9 mouse cellular contexts compared by ENCODE assay signal in genomic region chrX:11614237-11614636, GRCm38 (mm10).
DNase-seq lines count a peak whose midpoint lies in the region; ATAC-seq and TF ChIP-seq lines count a peak whose summit lies in the region.
"Had no signal": no experiment of that assay in that cellular context is flagged by ENCODE, and none has a peak within 500 bp of the region (broad histone marks: within the 10 kb centered on the region; RNA-seq: fewer than 3 reads in every experiment).

No protein-coding gene starts in this region.

- WGBS in midbrain, embryonic 13.5 days: 47% methylated on average over 8 of the region's 8 CpGs
- WGBS in midbrain, embryonic 11.5 days: 65% methylated on average over 8 of the region's 8 CpGs
- WGBS in heart, embryonic 14.5 days: 31% methylated on average over 8 of the region's 8 CpGs
- WGBS in lung, postnatal 0 days: 26% methylated on average over 8 of the region's 8 CpGs

- peak; percentile 65; the same call in 1 of the 2 replicates for ATAC-seq in midbrain, embryonic 13.5 days
- ATAC-seq in midbrain, embryonic 11.5 days (ENCODE audit: low FRiP score): no peak
- no peak for ATAC-seq in heart, embryonic 14.5 days (ENCODE audit: insufficient number of reproducible peaks, insufficient read depth, low FRiP score, low read depth)
- no peak; the same call in 1 of the 2 replicates for ATAC-seq in lung, postnatal 0 days

- no peak overlapping the region for H3K4me3 ChIP-seq in midbrain, embryonic 13.5 days (replicated peaks)
- no peak overlapping the region for H3K4me3 ChIP-seq in midbrain, embryonic 11.5 days (ENCODE audit: low read depth, low read length)
- no peak overlapping the region for H3K4me3 ChIP-seq in heart, embryonic 14.5 days (ENCODE audit: control insufficient read depth in 1 of 2, insufficient read depth in 1 of 2, low read depth in 1 of 2, low read length in 2 of 2)
- H3K4me3 ChIP-seq in lung, postnatal 0 days (ENCODE audit: low read depth, low read length): no peak overlapping the region

- no peaks in the 10 kb centered on the region for H3K4me1 ChIP-seq in midbrain, embryonic 13.5 days (replicated peaks)
- no peaks in the 10 kb centered on the region for H3K4me1 ChIP-seq in midbrain, embryonic 11.5 days (ENCODE audit: control insufficient read depth, insufficient read depth, low read length)
- H3K4me1 ChIP-seq in heart, embryonic 14.5 days (ENCODE audit: control insufficient read depth in 2 of 2, insufficient read depth in 2 of 2, low read length in 2 of 2): peaks cover 0 to 3% of the 10 kb centered on the region in 2 experiments; a peak in 2 of 4 replicates
- no peaks in the 10 kb centered on the region for H3K4me1 ChIP-seq in lung, postnatal 0 days (ENCODE audit: insufficient read depth, low read depth, low read length)

- peak; percentile 26 to 53 for DNase-seq in cerebellum, postnatal 14 days
- no peak for DNase-seq in cerebellum, adult 9-11 months
- no peak for DNase-seq in midbrain, embryonic 11.5 days (ENCODE audit: low spot score, missing footprints)
- DNase-seq in lung, postnatal 0 days (ENCODE audit: low spot score): peak; percentile 25
- DNase-seq in spleen, postnatal 14 days (ENCODE audit: low spot score in 2 of 2): no peak
- no peak for DNase-seq in cerebellum, adult 11-12 months
- DNase-seq: B cell, adult 2 months had no signal

- no peak overlapping the region for H3K9ac ChIP-seq in midbrain, embryonic 13.5 days (replicated peaks)
- no peak overlapping the region for H3K9ac ChIP-seq in midbrain, embryonic 11.5 days (ENCODE audit: low read length)
- no peak overlapping the region for H3K9ac ChIP-seq in heart, embryonic 14.5 days (ENCODE audit: low read length)
- no peak overlapping the region for H3K9ac ChIP-seq in lung, postnatal 0 days (replicated peaks; ENCODE audit: low read depth)

- no peaks in the 10 kb centered on the region for H3K36me3 ChIP-seq in midbrain, embryonic 13.5 days
- H3K36me3 ChIP-seq in midbrain, embryonic 11.5 days (ENCODE audit: control insufficient read depth, insufficient read depth, low read length): no peaks in the 10 kb centered on the region
- no peaks in the 10 kb centered on the region for H3K36me3 ChIP-seq in heart, embryonic 14.5 days (ENCODE audit: control insufficient read depth, insufficient read depth, low read length)
- H3K36me3 ChIP-seq in lung, postnatal 0 days (ENCODE audit: insufficient read depth, low read length): no peaks in the 10 kb centered on the region

- no peak for TF ChIP-seq EP300 in lung, postnatal 0 days (IDR thresholded peaks at IDR 0.05)

- no peak overlapping the region for H3K4me2 ChIP-seq in midbrain, embryonic 13.5 days (replicated peaks)
- no peak overlapping the region for H3K4me2 ChIP-seq in midbrain, embryonic 11.5 days
- H3K4me2 ChIP-seq in heart, embryonic 14.5 days (ENCODE audit: low read length): 0 out of 2 replicates have a peak overlapping the region, but pooled peaks have one; percentile 16
- H3K4me2 ChIP-seq in lung, postnatal 0 days (replicated peaks; ENCODE audit: low read depth, low read length): no peak overlapping the region

- H3K27me3 ChIP-seq in midbrain, embryonic 13.5 days: no peaks in the 10 kb centered on the region
- no peaks in the 10 kb centered on the region; the same call in 1 of the 2 replicates for H3K27me3 ChIP-seq in midbrain, embryonic 11.5 days (ENCODE audit: control insufficient read depth, insufficient read depth, low read length)
- H3K27me3 ChIP-seq in heart, embryonic 14.5 days (ENCODE audit: control insufficient read depth, insufficient read depth, low read length): no peaks in the 10 kb centered on the region
- no peaks in the 10 kb centered on the region for H3K27me3 ChIP-seq in lung, postnatal 0 days (replicated peaks; ENCODE audit: insufficient read depth, low read length)

- no peak for TF ChIP-seq CTCF in lung, postnatal 0 days (IDR thresholded peaks at IDR 0.05)

- H3K9me3 ChIP-seq in midbrain, embryonic 13.5 days: no peaks in the 10 kb centered on the region
- H3K9me3 ChIP-seq in midbrain, embryonic 11.5 days (ENCODE audit: control insufficient read depth, low read length): no peaks in the 10 kb centered on the region
- H3K9me3 ChIP-seq in heart, embryonic 14.5 days (ENCODE audit: control insufficient read depth, low read length): no peaks in the 10 kb centered on the region
- H3K9me3 ChIP-seq in lung, postnatal 0 days (ENCODE audit: low read length): no peaks in the 10 kb centered on the region

- H3K27ac ChIP-seq in midbrain, embryonic 13.5 days: no peak overlapping the region
- no peak overlapping the region for H3K27ac ChIP-seq in midbrain, embryonic 11.5 days (ENCODE audit: low read depth, low read length)
- H3K27ac ChIP-seq in heart, embryonic 14.5 days (replicated peaks in 1 of 2; ENCODE audit: control insufficient read depth in 1 of 2, insufficient read depth in 1 of 2, low read depth in 2 of 2, low read length in 2 of 2): peak overlapping the region in 1 of 2 experiments; percentile 41; a peak in 2 of 4 replicates
- no peak overlapping the region for H3K27ac ChIP-seq in lung, postnatal 0 days (ENCODE audit: low read length)

Comparison
In these comparisons a context has a peak if more than half of its experiments do, and no peak if none do; other contexts are left out.
1. DNase-seq: peak in cerebellum, postnatal 14 days (2 of 2) and lung, postnatal 0 days (single experiment); none in cerebellum, adult 9-11 months (single experiment), midbrain, embryonic 11.5 days (single experiment), spleen, postnatal 14 days (0 of 2) and cerebellum, adult 11-12 months (single experiment).